Mouse (Mus musculus) MEL (cell line): ENCODE results near the gene Adamts9. TPM values are rescaled to one million over a fixed set of nuclear protein-coding genes. Genes with fewer than 3 reads are reported as not detected.

ENCODE experiments used
- DNase-seq: peaks from one replicate; pipeline ENCODE4 v3.0.0; 2011; ENCODE audit warnings: low read depth, low spot score
- H3K27ac ChIP-seq: 2 replicates; pipeline ENCODE4 v1.5.1; 2012; ENCODE audit warnings: low read depth, mild to moderate bottlenecking, control low read depth, low read length, moderate library complexity; ENCODE audit not compliant: control insufficient read depth
- H3K27me3 ChIP-seq, 2 experiments: fragments of 150-350 bp in 1 of 2; sonication (generic) in 1 of 2; 2 replicates each; pipeline ENCODE4 v1.6.1; 2012; ENCODE audit warnings: low read length in 2 of 2, mild to moderate bottlenecking in 2 of 2, improper control_type of control experiment in 1 of 2, moderate library complexity in 1 of 2; ENCODE audit not compliant: insufficient read depth in 2 of 2, control insufficient read depth in 1 of 2
- H3K36me3 ChIP-seq, 2 experiments: 2 replicates each; pipeline ENCODE4 v1.6.1; 2012 to 2014; ENCODE audit warnings: low read length in 2 of 2, improper control_type of control experiment in 1 of 2, inconsistent platforms in 1 of 2, mild to moderate bottlenecking in 1 of 2; ENCODE audit not compliant: insufficient read depth in 2 of 2, control insufficient read depth in 1 of 2
- H3K4me1 ChIP-seq, 2 experiments: fragments of 150-350 bp in 1 of 2; sonication (generic) in 1 of 2; 2 replicates each; pipeline ENCODE4 v1.6.1; 2012; ENCODE audit warnings: low read length in 2 of 2, improper control_type of control experiment in 1 of 2, mild to moderate bottlenecking in 1 of 2; ENCODE audit not compliant: insufficient read depth in 2 of 2, control insufficient read depth in 1 of 2
- H3K4me3 ChIP-seq, 2 experiments: fragments of 150-350 bp in 1 of 2; sonication (generic) in 1 of 2; 2 replicates each; pipeline ENCODE4 v1.5.1; 2012; ENCODE audit warnings: low read depth in 2 of 2, low read length in 2 of 2, mild to moderate bottlenecking in 2 of 2, moderate library complexity in 2 of 2, control low read depth in 1 of 2, improper control_type of control experiment in 1 of 2; ENCODE audit not compliant: control insufficient read depth in 1 of 2, insufficient read depth in 1 of 2
- H3K79me2 ChIP-seq: 2 replicates; pipeline ENCODE4 v1.6.1; 2012; ENCODE audit warnings: mild to moderate bottlenecking, low read length, moderate library complexity; ENCODE audit not compliant: control insufficient read depth, poor library complexity, insufficient read depth
- H3K9ac ChIP-seq: 2 replicates; pipeline ENCODE4 v1.6.1; 2012; ENCODE audit warnings: low read depth, mild to moderate bottlenecking, control low read depth, low read length, moderate library complexity; ENCODE audit not compliant: control insufficient read depth, poor library complexity, severe bottlenecking
- H3K9me3 ChIP-seq: fragments of 150-350 bp; sonication (generic); replicated peaks from 2 replicates; pipeline ENCODE4 v1.6.1; 2012; ENCODE audit warnings: mild to moderate bottlenecking, low read length, improper control_type of control experiment, moderate library complexity; ENCODE audit not compliant: insufficient read depth
- CHD2 ChIP-seq: IDR thresholded peaks from 2 replicates; pipeline ENCODE4 v1.6.1; 2011; ENCODE audit warnings: low read length, improper control_type of control experiment
- CTCF ChIP-seq, 3 experiments: IDR thresholded peaks in 2 of 3; conservative IDR thresholded peaks in 1 of 3; 2 replicates each; pipeline ENCODE4 v1.5.1; 2011 to 2012; ENCODE audit warnings: low read length in 3 of 3, low read depth in 2 of 3, mild to moderate bottlenecking in 2 of 3, improper control_type of control experiment in 1 of 3, inconsistent platforms in 1 of 3, mixed read lengths in 1 of 3, moderate library complexity in 1 of 3; ENCODE audit not compliant: control insufficient read depth in 1 of 3, insufficient read depth in 1 of 3, poor library complexity in 1 of 3, severe bottlenecking in 1 of 3
- EP300 ChIP-seq, 2 experiments: IDR thresholded peaks; 2 replicates each; pipeline ENCODE4 v1.6.1; 2011; ENCODE audit warnings: improper control_type of control experiment in 2 of 2, low read length in 2 of 2, low read depth in 1 of 2, mild to moderate bottlenecking in 1 of 2
- ETS1 ChIP-seq: IDR thresholded peaks from 2 replicates; pipeline ENCODE4 v1.6.1; 2012; ENCODE audit warnings: low read depth, mild to moderate bottlenecking, inconsistent platforms, low read length, improper control_type of control experiment, moderate library complexity
- GABPA ChIP-seq: IDR thresholded peaks from 2 replicates; pipeline ENCODE4 v1.6.1; 2012; ENCODE audit warnings: low read depth, mild to moderate bottlenecking, inconsistent platforms, low read length, improper control_type of control experiment, moderate library complexity
- GATA1 ChIP-seq: IDR thresholded peaks from 2 replicates; pipeline ENCODE4 v1.6.1; 2011; ENCODE audit warnings: low read depth, low read length, improper control_type of control experiment
- HCFC1 ChIP-seq: IDR thresholded peaks from 2 replicates; pipeline ENCODE4 v1.6.1; 2012; ENCODE audit warnings: low read depth, mild to moderate bottlenecking, inconsistent platforms, low read length, improper control_type of control experiment, moderate library complexity
- KAT2A ChIP-seq: conservative IDR thresholded peaks from 2 replicates; pipeline ENCODE4 v1.6.1; 2012; ENCODE audit warnings: low read depth, low read length, improper control_type of control experiment, inconsistent platforms
- MAFK ChIP-seq: IDR thresholded peaks from 2 replicates; pipeline ENCODE4 v1.6.1; 2011; ENCODE audit warnings: low read depth, mild to moderate bottlenecking, low read length, improper control_type of control experiment, borderline replicate concordance
- MAX ChIP-seq: IDR thresholded peaks from 2 replicates; pipeline ENCODE4 v1.6.1; 2011; ENCODE audit warnings: low read length, improper control_type of control experiment
- MEF2A ChIP-seq: IDR thresholded peaks from 2 replicates; pipeline ENCODE4 v1.6.1; 2014; ENCODE audit warnings: low read depth, mild to moderate bottlenecking, inconsistent platforms, low read length, improper control_type of control experiment; ENCODE audit not compliant: poor library complexity, insufficient replicate concordance, severe bottlenecking; ENCODE audit errors: extremely low read depth
- MXI1 ChIP-seq: IDR thresholded peaks from 2 replicates; pipeline ENCODE4 v1.6.1; 2011; ENCODE audit warnings: mild to moderate bottlenecking, low read depth, low read length, improper control_type of control experiment
- MYC ChIP-seq: IDR thresholded peaks from 2 replicates; pipeline ENCODE4 v1.6.1; 2011; ENCODE audit warnings: low read depth, mild to moderate bottlenecking, low read length, improper control_type of control experiment, moderate library complexity
- POLR2A ChIP-seq, 2 experiments: IDR thresholded peaks; 2 replicates each; pipeline ENCODE4 v1.6.1; 2011 to 2012; ENCODE audit warnings: low read length in 2 of 2, mild to moderate bottlenecking in 2 of 2, control low read depth in 1 of 2, improper control_type of control experiment in 1 of 2, low read depth in 1 of 2, moderate library complexity in 1 of 2; ENCODE audit not compliant: control insufficient read depth in 1 of 2, insufficient read depth in 1 of 2, poor library complexity in 1 of 2
- POLR2AphosphoS2 ChIP-seq: IDR thresholded peaks from 2 replicates; pipeline ENCODE4 v1.6.1; 2011; ENCODE audit warnings: low read length, improper control_type of control experiment
- POLR2AphosphoS5 ChIP-seq: IDR thresholded peaks from 2 replicates; pipeline ENCODE4 v1.6.1; 2012; ENCODE audit warnings: low read depth, borderline replicate concordance, mild to moderate bottlenecking, inconsistent platforms, low read length, moderate library complexity, mixed read lengths
- RAD21 ChIP-seq: IDR thresholded peaks from 2 replicates; pipeline ENCODE4 v1.6.1; 2011; ENCODE audit warnings: mild to moderate bottlenecking, low read depth, low read length, improper control_type of control experiment
- RCOR1 ChIP-seq: IDR thresholded peaks from 2 replicates; pipeline ENCODE4 v1.6.1; 2012; ENCODE audit warnings: low read depth, mild to moderate bottlenecking, inconsistent platforms, low read length, improper control_type of control experiment
- TCF12 ChIP-seq: IDR thresholded peaks from 2 replicates; pipeline ENCODE4 v1.6.1; 2014; ENCODE audit warnings: low read depth, mild to moderate bottlenecking, inconsistent platforms, low read length, improper control_type of control experiment, moderate library complexity
- USF1 ChIP-seq: IDR thresholded peaks from 2 replicates; pipeline ENCODE4 v1.6.1; 2014; ENCODE audit warnings: low read depth, mild to moderate bottlenecking, inconsistent platforms, low read length, improper control_type of control experiment, moderate library complexity
- USF2 ChIP-seq, 2 experiments: IDR thresholded peaks; 2 replicates each; pipeline ENCODE4 v1.6.1; 2011 to 2012; ENCODE audit warnings: improper control_type of control experiment in 2 of 2, low read length in 2 of 2, borderline replicate concordance in 1 of 2, inconsistent platforms in 1 of 2, low read depth in 1 of 2, mild to moderate bottlenecking in 1 of 2; ENCODE audit not compliant: insufficient read depth in 1 of 2
- ZC3H11A ChIP-seq: IDR thresholded peaks from 2 replicates; pipeline ENCODE4 v1.6.1; 2012; ENCODE audit warnings: low read depth, mild to moderate bottlenecking, inconsistent platforms, low read length, improper control_type of control experiment
- ZKSCAN1 ChIP-seq: IDR thresholded peaks from 2 replicates; pipeline ENCODE4 v1.6.1; 2012; ENCODE audit warnings: low read depth, mild to moderate bottlenecking, inconsistent platforms, low read length, improper control_type of control experiment, moderate library complexity
- ZMIZ1 ChIP-seq: IDR thresholded peaks from 2 replicates; pipeline ENCODE4 v1.6.1; 2012; ENCODE audit warnings: low read depth, mild to moderate bottlenecking, inconsistent platforms, low read length, improper control_type of control experiment, moderate library complexity
- ZNF384 ChIP-seq: IDR thresholded peaks from 2 replicates; pipeline ENCODE4 v1.6.1; 2012; ENCODE audit warnings: low read depth, mild to moderate bottlenecking, inconsistent platforms, low read length, improper control_type of control experiment
- polyA plus RNA-seq, 2 experiments: library from polyadenylated mRNA; stranded (reverse) in 1 of 2; unstranded in 1 of 2; fragments of >175 nt in 1 of 2; fragments of >200 nt in 1 of 2; gene quantifications; 2 replicates each; pipeline versions ENCODE4 v1.2.1 to v1.2.4; 2012; ENCODE audit warnings: low replicate concordance in 2 of 2, low read depth in 1 of 2; ENCODE audit not compliant: insufficient read length in 2 of 2, insufficient read depth in 1 of 2, missing spikeins in 1 of 2
- total RNA-seq: library from RNA; depleted of rRNA; stranded (reverse); fragments of 300-350 nt; gene quantifications from 2 replicates; pipeline ENCODE4 v1.2.3, GENCODE M21; 2012

The Adamts9 gene
- total and polyA plus RNA-seq, 3 experiments = not detected

GRCm38 (mm10) chr6:92787376-92787712 is 155.9 kb downstream of the Adamts9 start:
- Histone ChIP-seq H3K9me3 (no peaks in the 10 kb centered on the region), H3K4me1 (no peaks in the 10 kb centered on the region), H3K27ac (no peak overlapping the region), H3K27me3 (no peaks in the 10 kb centered on the region), H3K79me2 (no peaks in the 10 kb centered on the region), H3K36me3 (no peaks in the 10 kb centered on the region), H3K4me3 (no peak overlapping the region), H3K9ac (no peak overlapping the region)
- no peak for TF ChIP-seq ZNF384
- TF ChIP-seq RAD21 = peak; percentile 9
- TF ChIP-seq CTCF (IDR thresholded peaks at IDR 0.05 in 2 of 3, conservative IDR thresholded peaks at IDR 0.05 in 1 of 3; ENCODE audit: control insufficient read depth in 1 of 3, insufficient read depth in 1 of 3, low read depth in 2 of 3, low read length in 3 of 3, poor library complexity in 1 of 3, severe bottlenecking in 1 of 3) = peak in 2 of 3 experiments; percentile 22 to 63; a peak in 4 of 6 replicates
- no peak for TF ChIP-seq RCOR1
- TF ChIP-seq MXI1 = no peak
- no peak for TF ChIP-seq GATA1
- no peak for TF ChIP-seq KAT2A
- TF ChIP-seq ZKSCAN1 = no peak
- DNase-seq = peak; percentile 3

- no peak overlapping the region for H3K27ac ChIP-seq
- H3K9me3 ChIP-seq = no peaks in the 10 kb centered on the region
- H3K27me3 ChIP-seq = no peaks in the 10 kb centered on the region
- no peaks in the 10 kb centered on the region for H3K36me3 ChIP-seq
- H3K9ac ChIP-seq = no peak overlapping the region
- no peaks in the 10 kb centered on the region for H3K4me1 ChIP-seq
- TF ChIP-seq POLR2AphosphoS2 (no peak), HCFC1 (no peak), MYC (no peak)
- DNase-seq = no peak
- no peak overlapping the region for H3K4me3 ChIP-seq
- H3K79me2 ChIP-seq = no peaks in the 10 kb centered on the region
Observed at GRCm38 (mm10) chr6:92786701-92787375, 156.5 kb downstream of the Adamts9 start.

GRCm38 (mm10) chr6:92784782-92785181 is 158.5 kb downstream of the Adamts9 start:
- no peaks in the 10 kb centered on the region for H3K79me2 ChIP-seq
- no peaks in the 10 kb centered on the region for H3K4me1 ChIP-seq
- H3K36me3 ChIP-seq = no peaks in the 10 kb centered on the region
- no peak overlapping the region for H3K27ac ChIP-seq
- peak; percentile 17 for DNase-seq
- H3K9ac ChIP-seq = no peak overlapping the region
- H3K4me3 ChIP-seq = no peak overlapping the region
- no peaks in the 10 kb centered on the region for H3K9me3 ChIP-seq
- H3K27me3 ChIP-seq = no peaks in the 10 kb centered on the region
- TF ChIP-seq USF1 (no peak), ZMIZ1 (no peak), GABPA (no peak), POLR2AphosphoS5 (no peak), CHD2 (no peak), POLR2AphosphoS2 (no peak), POLR2A (IDR thresholded peaks at IDR 0.05; ENCODE audit: control insufficient read depth in 1 of 2, insufficient read depth in 1 of 2, low read depth in 1 of 2, low read length in 2 of 2, poor library complexity in 1 of 2) (no peak), TCF12 (no peak), USF2 (IDR thresholded peaks at IDR 0.05; ENCODE audit: borderline replicate concordance in 1 of 2, insufficient read depth in 1 of 2, low read depth in 1 of 2, low read length in 2 of 2) (no peak), RAD21 (peak; percentile 58), MAX (no peak), MEF2A (no peak), MAFK (no peak), EP300 (IDR thresholded peaks at IDR 0.05; ENCODE audit: low read depth in 1 of 2, low read length in 2 of 2) (no peak), ZC3H11A (no peak), ZNF384 (no peak), CTCF (IDR thresholded peaks at IDR 0.05 in 2 of 3, conservative IDR thresholded peaks at IDR 0.05 in 1 of 3; ENCODE audit: control insufficient read depth in 1 of 3, insufficient read depth in 1 of 3, low read depth in 2 of 3, low read length in 3 of 3, poor library complexity in 1 of 3, severe bottlenecking in 1 of 3) (peak; percentile 50 to 52 (median 51)), ETS1 (no peak)
